Mouse (Mus musculus): Measurements from ENCODE around the gene Olfr780. TPM values are rescaled to one million over a fixed set of nuclear protein-coding genes. Genes with fewer than 3 reads are reported as not detected.
"Not testable (repeated sequence)": the region's sequence is repeated elsewhere in the genome, so short reads cannot be mapped to it uniquely, and the experiment has no call there.

The Olfr780 gene
- under 1 TPM in 1 of 2 experiments, not detected in 1; 0.33 TPM for polyA plus RNA-seq (2017; shearing (Covaris generic))

DNA sequence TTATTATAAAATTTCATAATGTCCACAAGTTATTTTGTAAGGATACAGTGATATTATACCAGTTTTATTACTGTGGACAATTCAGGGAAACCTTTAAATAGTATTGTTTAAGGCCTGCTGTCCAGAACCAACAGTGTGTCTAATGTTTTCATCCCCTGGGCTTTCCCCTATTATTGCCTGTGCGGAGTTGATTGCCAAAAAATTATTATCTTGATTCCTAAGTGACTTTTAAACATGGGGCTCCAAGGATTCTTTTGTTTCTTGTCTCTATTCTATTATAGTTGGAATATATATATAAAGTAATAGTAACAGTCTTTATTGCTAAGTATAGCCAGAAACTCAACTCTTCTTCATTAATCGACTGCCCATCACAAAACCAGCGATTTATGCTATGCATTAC is at the start of gene Olfr780:
TSS of gene Olfr780 (plus strand) at position 301 of the 400 bp plus-strand sequence.
- ATAC-seq, result no peak

DNA sequence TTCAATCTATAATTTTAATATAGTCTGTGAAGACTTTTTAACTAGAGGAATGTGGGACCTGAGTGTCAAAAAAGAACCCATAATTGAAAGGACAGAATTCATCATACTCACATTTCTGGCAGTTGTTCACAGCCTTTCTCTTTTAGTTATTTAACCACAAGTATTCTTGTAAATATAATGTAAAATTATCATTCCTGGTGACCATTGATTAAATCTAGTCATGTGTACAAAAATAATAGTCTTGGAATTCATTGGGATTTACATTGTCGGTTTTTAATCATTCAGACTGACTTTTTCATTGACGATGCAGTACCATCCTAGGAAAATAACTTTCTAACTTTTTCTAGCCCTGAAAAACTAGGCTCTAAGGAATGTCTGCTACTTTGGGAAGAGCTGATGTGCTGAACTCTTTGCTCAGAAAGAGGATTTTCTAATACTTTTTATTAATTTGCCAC is 46.8 kb upstream of the Olfr780 start, which contains the start of gene Olfr777:
TSS of gene Olfr777 (minus strand) at position 405 of the 455 bp plus-strand sequence.
- no peak for ATAC-seq

DNA sequence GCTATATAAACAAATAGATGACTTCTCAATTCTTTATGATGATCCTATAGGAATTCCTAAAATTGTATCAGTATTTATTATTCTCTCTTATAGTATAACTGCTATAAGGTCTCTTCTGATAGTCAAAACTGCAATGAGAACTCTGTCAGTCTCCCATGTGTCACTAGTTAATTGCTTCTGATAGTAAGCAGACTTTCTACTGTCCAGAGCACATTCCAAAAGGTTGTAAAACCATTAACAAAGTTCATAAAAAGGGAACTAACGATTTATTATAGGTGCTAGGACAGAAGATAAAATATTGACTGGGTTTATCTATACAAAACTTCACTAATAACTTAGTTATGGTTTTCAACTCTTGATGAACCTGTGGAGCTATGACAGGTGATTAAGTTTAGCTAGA is 4.9 kb upstream of the Olfr780 start:
- not testable (repeated sequence) for ATAC-seq

DNA sequence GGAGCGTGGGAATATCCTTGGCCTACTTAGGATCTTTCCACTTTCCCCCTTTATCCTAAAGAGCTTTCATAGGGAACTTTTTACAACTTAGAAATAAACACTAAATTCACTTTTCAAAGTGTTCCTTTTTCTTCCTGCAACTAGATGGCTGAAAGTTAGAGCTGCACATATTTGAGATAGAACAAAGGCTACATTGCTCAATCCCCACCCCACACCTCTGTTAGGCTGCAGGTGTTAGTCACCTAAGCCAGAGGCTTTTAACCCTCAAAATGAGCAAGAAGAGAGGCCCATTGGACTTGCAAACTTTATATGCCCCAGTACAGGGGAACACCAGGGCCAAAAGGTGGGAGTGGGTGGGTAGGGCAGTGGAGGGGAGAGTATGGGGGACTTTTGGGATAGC is 4.4 kb upstream of the Olfr780 start:
- not testable (repeated sequence) for ATAC-seq

DNA sequence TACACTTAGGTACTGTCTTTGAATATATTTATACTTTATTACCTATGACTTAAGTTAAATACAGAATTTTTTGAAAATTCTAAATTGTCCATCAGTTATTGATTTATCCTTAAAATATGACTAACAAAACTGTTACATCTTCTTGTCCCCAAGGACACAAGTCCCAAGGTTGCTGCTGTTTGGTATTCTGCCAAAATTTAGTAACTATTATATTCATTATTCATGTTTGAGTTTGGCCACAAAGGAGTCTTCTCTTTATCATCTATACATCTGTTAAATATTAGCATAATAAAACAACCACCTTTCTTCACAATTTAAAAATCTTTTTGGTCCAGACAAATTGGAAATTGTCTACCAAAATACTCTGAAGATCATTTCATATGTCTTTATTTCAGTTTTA is 10.6 kb downstream of the Olfr780 start, which contains the start of gene Olfr781:
TSS of gene Olfr781 (plus strand) at position 301 of the 400 bp plus-strand sequence.
- no peak for ATAC-seq

DNA sequence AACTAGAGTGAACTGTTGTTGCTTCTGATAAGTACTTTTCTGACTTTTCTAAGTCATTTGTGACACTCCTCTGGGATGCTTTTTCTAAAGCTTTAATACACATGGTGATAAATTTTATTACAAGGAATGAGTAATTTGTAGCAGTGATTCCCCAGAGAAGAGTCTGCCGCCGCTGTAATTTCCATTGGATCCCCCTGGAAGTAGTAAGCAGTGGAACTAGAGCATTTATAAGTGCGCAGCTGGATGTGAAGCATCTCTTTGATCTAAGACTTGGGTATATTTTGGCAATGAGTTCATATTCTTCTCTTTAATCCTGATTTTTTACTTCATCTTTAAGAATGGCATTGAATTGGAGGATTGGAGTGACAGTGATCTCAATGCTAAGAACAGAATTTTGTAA is 30.6 kb downstream of the Olfr780 start, which contains the start of gene Olfr782:
TSS of gene Olfr782 (plus strand) at position 301 of the 400 bp plus-strand sequence.
- no peak for ATAC-seq

DNA sequence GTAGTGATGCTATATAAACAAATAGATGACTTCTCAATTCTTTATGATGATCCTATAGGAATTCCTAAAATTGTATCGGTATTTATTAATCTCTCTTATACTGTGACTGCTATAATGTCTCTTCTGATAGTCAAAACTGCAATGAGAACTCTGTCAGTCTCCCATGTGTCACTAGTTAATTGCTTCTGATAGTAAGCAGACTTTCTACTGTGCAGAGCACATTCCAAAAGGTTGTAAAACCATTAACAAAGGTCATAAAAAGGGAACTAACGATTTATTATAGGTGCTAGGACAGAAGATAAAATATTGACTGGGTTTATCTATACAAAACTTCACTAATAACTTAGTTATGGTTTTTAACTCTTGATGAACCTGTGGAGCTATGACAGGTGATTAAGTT is 34.6 kb downstream of the Olfr780 start:
- not testable (repeated sequence) for ATAC-seq

DNA sequence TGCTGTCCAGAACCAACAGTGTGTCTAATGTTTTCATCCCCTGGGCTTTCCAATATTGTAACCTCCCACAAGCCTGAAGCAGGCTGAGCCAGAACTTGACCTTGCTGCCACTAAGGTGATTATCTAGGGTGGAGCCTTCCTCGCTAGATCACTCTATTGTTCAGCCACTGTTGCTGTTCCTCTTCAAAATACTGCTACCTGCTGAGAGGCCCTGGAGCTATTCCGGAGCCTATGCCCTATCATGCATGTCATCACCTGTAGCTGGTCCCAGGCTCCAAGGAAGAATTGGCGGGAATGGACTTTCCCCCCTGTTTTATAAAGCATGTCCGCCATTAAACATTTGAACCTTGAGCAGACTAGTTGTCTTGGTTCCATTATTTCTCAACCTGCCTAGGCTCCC is 38.6 kb downstream of the Olfr780 start:
- not testable (repeated sequence) for ATAC-seq

DNA sequence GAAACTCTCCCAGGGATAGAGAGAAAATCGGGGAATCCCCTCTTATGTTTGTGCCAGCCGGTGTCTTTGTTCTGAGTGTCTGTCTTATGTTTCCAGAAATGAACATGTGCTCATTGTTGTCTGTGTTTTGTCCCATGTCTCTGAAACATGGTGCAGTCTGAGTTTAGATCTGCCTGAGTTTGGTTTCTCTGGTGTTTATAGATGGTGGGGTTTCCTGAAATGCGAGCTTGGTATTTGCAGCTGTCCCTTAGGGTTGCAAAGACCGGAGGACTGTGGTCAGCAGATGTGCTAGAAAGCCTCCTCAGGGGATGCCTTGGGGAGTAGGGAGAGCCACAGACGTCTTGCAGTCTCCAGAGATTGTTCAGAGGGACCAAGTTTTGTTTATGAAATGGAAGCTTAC is 39.4 kb downstream of the Olfr780 start:
- no peak for ATAC-seq

Other genes with a start within 250 kb of the Olfr780 start
- gene Olfr766-ps1, start 249.1 kb upstream of the Olfr780 start, polyA plus RNA-seq (2017; shearing (Covaris generic)), result not detected
- gene Olfr767, start 235.2 kb upstream of the Olfr780 start, polyA plus RNA-seq (2017; shearing (Covaris generic)), result under 1 TPM in 1 of 2 experiments, not detected in 1; 0.09 TPM
- not detected for gene Olfr768, start 218.7 kb upstream of the Olfr780 start, polyA plus RNA-seq (2017; shearing (Covaris generic))
- gene Olfr769, start 200.3 kb upstream of the Olfr780 start, polyA plus RNA-seq (2017; shearing (Covaris generic)), result under 1 TPM in 1 of 2 experiments, not detected in 1; 0.21 TPM
- gene Olfr770, start 179.1 kb upstream of the Olfr780 start, polyA plus RNA-seq (2017; shearing (Covaris generic)), result not detected
- gene Olfr771, start 153.4 kb upstream of the Olfr780 start, polyA plus RNA-seq (2017; shearing (Covaris generic)), result not detected
- not detected for gene Olfr772, start 140.2 kb upstream of the Olfr780 start, polyA plus RNA-seq (2017; shearing (Covaris generic))
- gene Olfr773, start 130.7 kb upstream of the Olfr780 start, polyA plus RNA-seq (2017; shearing (Covaris generic)), result not detected
- gene Olfr774, start 81.9 kb upstream of the Olfr780 start, polyA plus RNA-seq (2017; shearing (Covaris generic)), result not detected
- not detected for gene Olfr775, start 69.7 kb upstream of the Olfr780 start, polyA plus RNA-seq (2017; shearing (Covaris generic))
- not detected for gene Olfr776, start 59.0 kb upstream of the Olfr780 start, polyA plus RNA-seq (2017; shearing (Covaris generic))
- gene Olfr777, start 46.6 kb upstream of the Olfr780 start, polyA plus RNA-seq (2017; shearing (Covaris generic)), result not detected
- gene Olfr781, start 10.7 kb downstream of the Olfr780 start, polyA plus RNA-seq (2017; shearing (Covaris generic)), result not detected
- gene Olfr782, start 30.7 kb downstream of the Olfr780 start, polyA plus RNA-seq (2017; shearing (Covaris generic)), result not detected
- gene Olfr784, start 66.0 kb downstream of the Olfr780 start, polyA plus RNA-seq (2017; shearing (Covaris generic)), result not detected
- gene Olfr785, start 87.3 kb downstream of the Olfr780 start, polyA plus RNA-seq (2017; shearing (Covaris generic)), result not detected
- not detected for gene Olfr786, start 109.2 kb downstream of the Olfr780 start, polyA plus RNA-seq (2017; shearing (Covaris generic))
- under 1 TPM in 1 of 2 experiments, not detected in 1; 0.33 TPM for gene Olfr787, start 143.7 kb downstream of the Olfr780 start, polyA plus RNA-seq (2017; shearing (Covaris generic))
- gene Olfr788, start 152.9 kb downstream of the Olfr780 start, polyA plus RNA-seq (2017; shearing (Covaris generic)), result not detected
- gene Olfr789, start 166.6 kb downstream of the Olfr780 start, polyA plus RNA-seq (2017; shearing (Covaris generic)), result not detected
- not detected for gene Olfr790, start 180.4 kb downstream of the Olfr780 start, polyA plus RNA-seq (2017; shearing (Covaris generic))
- not detected for gene Olfr791, start 203.7 kb downstream of the Olfr780 start, polyA plus RNA-seq (2017; shearing (Covaris generic))
- gene Olfr792, start 221.0 kb downstream of the Olfr780 start, polyA plus RNA-seq (2017; shearing (Covaris generic)), result not detected
- not detected for gene Olfr794, start 249.5 kb downstream of the Olfr780 start, polyA plus RNA-seq (2017; shearing (Covaris generic))

All from activated CD4-positive, CD25-positive, alpha-beta regulatory T cell, adult 4 months (primary cell).